Mouse (Mus musculus) C2C12 (cell line): Measurements from ENCODE around the gene Pars2.

Experiments
- CEBPB ChIP-seq: IDR thresholded peaks from one replicate; pipeline ENCODE4 v1.6.1; 2011; ENCODE audit warnings: low read depth, mild to moderate bottlenecking, control low read depth, moderate library complexity
- CTCF ChIP-seq: IDR thresholded peaks from one replicate; pipeline ENCODE4 v1.5.1; 2011; ENCODE audit not compliant: control insufficient read depth, insufficient read depth, insufficient read length

- TF ChIP-seq CEBPB (no peak), CTCF (no peak)
Measured at GRCm38 (mm10) chr4:106663956-106664470, 13.1 kb downstream of the Pars2 start.
